Mouse (Mus musculus): ENCODE measurements around the gene Stard9.
A peak's percentile ranks its signal among the peaks of the same experiment; 100 is the strongest.

Stard9 gene

GRCm38 (mm10) chr2:120729775-120730585 lies 101.1 kb downstream of the Stard9 start:
- DNase-seq (ENCODE audit: low spot score), result no peak

- DNase-seq (ENCODE audit: low spot score), result no peak
These were observed 101.8 kb downstream of the Stard9 start for GRCm38 (mm10) chr2:120730639-120731166.

GRCm38 (mm10) chr2:120731167-120731862 lies 102.4 kb downstream of the Stard9 start:
- DNase-seq (ENCODE audit: low spot score), result peak; percentile 88

GRCm38 (mm10) chr2:120731877-120732530 lies 103.1 kb downstream of the Stard9 start:
- DNase-seq (ENCODE audit: low spot score), result no peak

GRCm38 (mm10) chr2:120745496-120745895 lies 116.6 kb downstream of the Stard9 start:
- no peak for DNase-seq (ENCODE audit: low spot score)

- no peak for DNase-seq (ENCODE audit: low spot score)
These were observed 119.1 kb downstream of the Stard9 start for GRCm38 (mm10) chr2:120748041-120748440.

- no peak for DNase-seq (ENCODE audit: low spot score)
These were observed 133.0 kb downstream of the Stard9 start for GRCm38 (mm10) chr2:120761922-120762321.

GRCm38 (mm10) chr2:120770265-120770935 lies 141.5 kb downstream of the Stard9 start:
- peak; percentile 19 for DNase-seq (ENCODE audit: low spot score)

All from layer of hippocampus, adult 11-12 months (tissue).